Mouse (Mus musculus) embryonic facial prominence, embryonic 14.5 days (tissue): ENCODE results near the gene Sgsh. TPM values are rescaled to one million over a fixed set of nuclear protein-coding genes. Genes with fewer than 3 reads are reported as not detected.
A peak's percentile ranks its signal among the peaks of the same experiment; 100 is the strongest.

Source experiments
- ATAC-seq: fragments of 200-750 bp; cut with Nextera tagmentation; 2 replicates; pipeline ENCODE4 v1.8.0; 2017; ENCODE audit warnings: low read depth, moderate number of reproducible peaks, moderate TSS enrichment
- DNase-seq: peaks from one replicate; pipeline ENCODE4 v3.0.0-alpha.2; 2015; ENCODE audit warnings: low spot score
- H3K27ac ChIP-seq: fragments of 300-500 bp; sonication (generic); replicated peaks from 2 replicates; pipeline ENCODE4 v1.5.1; 2014; ENCODE audit warnings: low read depth, mild to moderate bottlenecking, low read length, moderate library complexity
- H3K27me3 ChIP-seq: fragments of 300-500 bp; sonication (generic); replicated peaks from 2 replicates; pipeline ENCODE4 v1.6.1; 2014; ENCODE audit warnings: low read length; ENCODE audit not compliant: control insufficient read depth, insufficient read depth
- H3K36me3 ChIP-seq: fragments of 300-500 bp; sonication (generic); 2 replicates; pipeline ENCODE4 v1.6.1; 2014; ENCODE audit warnings: low read length, mixed read lengths; ENCODE audit not compliant: control insufficient read depth, insufficient read depth
- H3K4me1 ChIP-seq: fragments of 300-500 bp; sonication (generic); 2 replicates; pipeline ENCODE4 v1.6.1; 2014; ENCODE audit warnings: antibody characterized with exemption, low read length; ENCODE audit not compliant: control insufficient read depth, insufficient read depth
- H3K4me2 ChIP-seq: fragments of 300-500 bp; sonication (generic); 2 replicates; pipeline ENCODE4 v1.6.1; 2014; ENCODE audit warnings: low read depth, mild to moderate bottlenecking, low read length, moderate library complexity, mixed read lengths
- H3K4me3 ChIP-seq: fragments of 300-500 bp; sonication (generic); 2 replicates; pipeline ENCODE4 v1.5.1; 2014; ENCODE audit warnings: low read depth, mild to moderate bottlenecking, low read length
- H3K9ac ChIP-seq: fragments of 300-500 bp; sonication (generic); 2 replicates; pipeline ENCODE4 v1.6.1; 2014; ENCODE audit warnings: low read depth, mild to moderate bottlenecking, low read length, moderate library complexity, mixed read lengths
- H3K9me3 ChIP-seq: fragments of 300-500 bp; sonication (generic); 2 replicates; pipeline ENCODE4 v1.6.1; 2016; ENCODE audit warnings: low read length; ENCODE audit not compliant: control insufficient read depth
- WGBS: fragments of 180-500 bp; shearing (Covaris S2); extraction: QIAGEN DNeasy Blood & Tissue Kit; methylation state at CpG from one replicate; pipeline ENCODE4 v1.1.7; 2014; 5-methylcytosine and 5-hydroxymethylcytosine counted together
- polyA plus RNA-seq: library from polyadenylated mRNA; unstranded; fragments of >200 nt; fragmentation: Nextera tagmentation; extraction: Ambion mirVana; gene quantifications from 2 replicates; pipeline ENCODE4 v1.2.1, GENCODE M21; 2014

Sgsh gene
- polyA plus RNA-seq, 1 experiment from 2014 or later, result 7.3 TPM

- no peaks in the 10 kb centered on the region for H3K27me3 ChIP-seq
- peak overlapping the region; percentile 79 for H3K9ac ChIP-seq
- WGBS, result 7% methylated on average over 14 of the region's 23 CpGs
- peak overlapping the region; percentile 89 for H3K4me2 ChIP-seq
- no peaks in the 10 kb centered on the region for H3K9me3 ChIP-seq
- H3K4me1 ChIP-seq, result peaks cover 10% of the 10 kb centered on the region
- H3K36me3 ChIP-seq, result peaks cover 12% of the 10 kb centered on the region; the same call in 1 of the 2 replicates
- DNase-seq, result peak; percentile 63
- H3K4me3 ChIP-seq, result peak overlapping the region; percentile 57
- ATAC-seq, result no peak
- peak overlapping the region; percentile 66 for H3K27ac ChIP-seq
These were observed 416 bp downstream of the Sgsh start for GRCm38 (mm10) chr11:119354798-119355442.

GRCm38 (mm10) chr11:119353946-119354345 lies 1.4 kb downstream of the Sgsh start:
- peaks cover 10% of the 10 kb centered on the region for H3K4me1 ChIP-seq
- 0 out of 2 replicates have a peak, but pooled peaks cover 3% of the 10 kb centered on the region for H3K36me3 ChIP-seq
- H3K9ac ChIP-seq, result no peak overlapping the region
- ATAC-seq (no peak), DNase-seq (no peak)
- H3K9me3 ChIP-seq, result no peaks in the 10 kb centered on the region
- H3K27ac ChIP-seq, result no peak overlapping the region
- no peak overlapping the region for H3K4me2 ChIP-seq
- WGBS, result 74% methylated on average over 4 of the region's 4 CpGs
- H3K27me3 ChIP-seq, result no peaks in the 10 kb centered on the region
- H3K4me3 ChIP-seq, result no peak overlapping the region

- Histone ChIP-seq H3K4me1 (peaks cover 10% of the 10 kb centered on the region), H3K36me3 (no peaks in the 10 kb centered on the region), H3K27me3 (no peaks in the 10 kb centered on the region), H3K9ac (no peak overlapping the region), H3K9me3 (no peaks in the 10 kb centered on the region), H3K4me2 (no peak overlapping the region), H3K27ac (no peak overlapping the region), H3K4me3 (no peak overlapping the region)
- WGBS, result 67% methylated on average over 7 of the region's 7 CpGs
- no peak for ATAC-seq
- DNase-seq, result no peak
These were observed 3.2 kb downstream of the Sgsh start for GRCm38 (mm10) chr11:119352113-119352512.

GRCm38 (mm10) chr11:119347125-119347524 lies 8.2 kb downstream of the Sgsh start:
- DNase-seq (no peak), ATAC-seq (no peak)
- no peak overlapping the region for H3K4me3 ChIP-seq
- H3K27me3 ChIP-seq, result no peaks in the 10 kb centered on the region
- no peak overlapping the region for H3K9ac ChIP-seq
- 81% methylated on average over 4 of the region's 4 CpGs for WGBS
- H3K27ac ChIP-seq, result no peak overlapping the region
- no peaks in the 10 kb centered on the region for H3K36me3 ChIP-seq
- no peaks in the 10 kb centered on the region for H3K4me1 ChIP-seq
- H3K9me3 ChIP-seq, result no peaks in the 10 kb centered on the region
- no peak overlapping the region for H3K4me2 ChIP-seq

GRCm38 (mm10) chr11:119344865-119345264 lies 10.5 kb downstream of the Sgsh start:
- Histone ChIP-seq H3K9me3 (no peaks in the 10 kb centered on the region), H3K9ac (no peak overlapping the region), H3K4me1 (no peaks in the 10 kb centered on the region), H3K36me3 (no peaks in the 10 kb centered on the region), H3K4me2 (no peak overlapping the region), H3K27me3 (no peaks in the 10 kb centered on the region), H3K27ac (no peak overlapping the region), H3K4me3 (no peak overlapping the region)
- WGBS, result 72% methylated on average over 6 of the region's 6 CpGs
- DNase-seq (no peak), ATAC-seq (no peak)

- WGBS, result 87% methylated on average over 8 of the region's 8 CpGs
These were observed 11.2 kb downstream of the Sgsh start for GRCm38 (mm10) chr11:119344178-119344577.

GRCm38 (mm10) chr11:119339637-119340036 lies 15.7 kb downstream of the Sgsh start:
- no peaks in the 10 kb centered on the region for H3K4me1 ChIP-seq
- WGBS, result 5% methylated on average over 5 of the region's 5 CpGs
- DNase-seq (peak; percentile 89), ATAC-seq (peak; percentile 64)
- no peak overlapping the region for H3K27ac ChIP-seq
- H3K36me3 ChIP-seq, result no peaks in the 10 kb centered on the region
- no peaks in the 10 kb centered on the region for H3K27me3 ChIP-seq
- no peak overlapping the region for H3K4me3 ChIP-seq
- no peaks in the 10 kb centered on the region for H3K9me3 ChIP-seq
- no peak overlapping the region for H3K9ac ChIP-seq
- H3K4me2 ChIP-seq, result no peak overlapping the region

More at GRCm38 (mm10) chr11:119344178-119344577, 11.2 kb downstream of the Sgsh start:
- no peak for ATAC-seq
- H3K36me3 ChIP-seq, result no peaks in the 10 kb centered on the region
- H3K4me1 ChIP-seq, result no peaks in the 10 kb centered on the region
- H3K27me3 ChIP-seq, result no peaks in the 10 kb centered on the region
- DNase-seq, result no peak
- no peak overlapping the region for H3K4me3 ChIP-seq
- H3K9me3 ChIP-seq, result no peaks in the 10 kb centered on the region
- H3K4me2 ChIP-seq, result no peak overlapping the region
- no peak overlapping the region for H3K9ac ChIP-seq
- H3K27ac ChIP-seq, result no peak overlapping the region

GRCm38 (mm10) chr11:119339179-119339578 lies 16.2 kb downstream of the Sgsh start:
- H3K9ac ChIP-seq, result no peak overlapping the region
- H3K27me3 ChIP-seq, result no peaks in the 10 kb centered on the region
- H3K36me3 ChIP-seq, result no peaks in the 10 kb centered on the region
- no peak overlapping the region for H3K4me3 ChIP-seq
- H3K27ac ChIP-seq, result no peak overlapping the region
- no peak overlapping the region for H3K4me2 ChIP-seq
- no peaks in the 10 kb centered on the region for H3K9me3 ChIP-seq
- DNase-seq (no peak), ATAC-seq (no peak)
- 54% methylated on average over 5 of the region's 5 CpGs for WGBS
- H3K4me1 ChIP-seq, result no peaks in the 10 kb centered on the region
